8 mouse cellular contexts compared by ENCODE assay signal in the genomic region with DNA sequence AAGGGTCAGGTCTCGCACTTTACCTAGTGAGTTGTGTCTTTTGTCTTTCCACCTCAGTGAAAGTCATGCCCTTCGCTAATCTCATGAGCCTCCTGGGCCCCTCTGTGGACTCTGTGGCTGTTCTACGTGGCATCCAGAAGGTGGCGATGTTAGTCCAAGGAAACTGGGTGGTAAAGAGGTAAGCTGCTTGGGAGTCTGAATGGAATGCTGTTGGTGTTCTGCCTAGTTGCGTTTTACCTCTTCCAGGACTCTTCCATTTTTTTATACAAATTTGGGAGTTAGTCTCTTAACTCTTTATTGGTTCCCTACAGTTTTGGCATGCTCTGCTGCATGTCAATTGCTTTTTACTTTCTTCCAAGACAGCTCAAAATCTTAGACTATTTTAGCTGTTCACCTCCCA. TPM values are rescaled to one million over a fixed set of nuclear protein-coding genes. Genes with fewer than 3 reads are reported as not detected.
DNase-seq lines count a peak whose midpoint lies in the region; ATAC-seq and TF ChIP-seq lines count a peak whose summit lies in the region.

No protein-coding gene starts in this region.

- peak; percentile 70 to 78 for DNase-seq in heart, adult 18-20 months
- DNase-seq in CD8-positive naive resting alpha-beta T cell, adult 2 months (ENCODE audit: low read depth in 2 of 2, low spot score in 2 of 2): peak; percentile 47 to 52
- DNase-seq in gastrocnemius, postnatal 14 days: peak; percentile 26
- peak; percentile 68 to 75 for DNase-seq in kidney, postnatal 36 days
- peak; percentile 20 to 70 for DNase-seq in lung, postnatal 4 days
- DNase-seq in telencephalon, adult 2 months (ENCODE audit: low read depth, low spot score): peak; percentile 60

- H3K4me3 ChIP-seq in heart, embryonic 11.5 days (ENCODE audit: low read depth, low read length): no peak overlapping the region
- no peak overlapping the region for H3K4me3 ChIP-seq in bone marrow macrophage, adult 2 months (ENCODE audit: insufficient read depth, low read length)

- H3K4me1 ChIP-seq in heart, embryonic 11.5 days (ENCODE audit: control insufficient read depth, insufficient read depth, low read length): no peaks in the 10 kb centered on the region
- no peaks in the 10 kb centered on the region for H3K4me1 ChIP-seq in bone marrow macrophage, adult 2 months (ENCODE audit: control insufficient read depth, insufficient read depth, low read length)

- H3K27me3 ChIP-seq in heart, embryonic 11.5 days (ENCODE audit: control insufficient read depth, insufficient read depth, low read length): no peaks in the 10 kb centered on the region

- peaks cover 20% of the 10 kb centered on the region for H3K36me3 ChIP-seq in heart, embryonic 11.5 days (ENCODE audit: control insufficient read depth, insufficient read depth, low read length)

- TF ChIP-seq POLR2A in bone marrow macrophage, adult 2 months (IDR thresholded peaks at IDR 0.05; ENCODE audit: borderline replicate concordance, low read depth, low read length): no peak

- no peaks in the 10 kb centered on the region for H3K9me3 ChIP-seq in heart, embryonic 11.5 days (replicated peaks; ENCODE audit: control insufficient read depth, low read length)

- WGBS in heart, embryonic 11.5 days (ENCODE audit: insufficient replicate concordance): 47% methylated on average over 5 of the region's 5 CpGs

- TF ChIP-seq CTCF in bone marrow macrophage, adult 2 months (IDR thresholded peaks at IDR 0.05; ENCODE audit: low read depth, low read length): peak; percentile 68

- ATAC-seq in heart, embryonic 11.5 days (replicated peaks; ENCODE audit: insufficient number of reproducible peaks, low FRiP score, low TSS enrichment): no peak

- H3K9ac ChIP-seq in heart, embryonic 11.5 days (ENCODE audit: low read depth, low read length): no peak overlapping the region

- H3K4me2 ChIP-seq in heart, embryonic 11.5 days: no peak overlapping the region

- H3K27ac ChIP-seq in heart, embryonic 11.5 days (ENCODE audit: low read depth, low read length): no peak overlapping the region
- H3K27ac ChIP-seq in bone marrow macrophage, adult 2 months (ENCODE audit: insufficient read depth, low read depth, low read length): no peak overlapping the region

- intact Hi-C loops in gastrocnemius, postnatal 14 days (cut with DNase I; ENCODE audit: low total_unique reads): loop anchor here (2.0 to 5.0 kb wide), 2 partner anchors 128 to 186 kb away; no protein-coding TSS in a partner anchor

RNA-seq across cellular contexts. Expression of gene Polr3e, which starts 17.2 kb away (rescaled TPM):
- 1 to 10 TPM; 8.8 to 9.2 TPM for total RNA-seq in heart, adult 18-20 months (2021)
- polyA plus RNA-seq in heart, embryonic 11.5 days (2014; fragmentation: Nextera tagmentation; extraction: Ambion mirVana): 15.0 and 15.6 TPM in 2 replicates
- polyA plus RNA-seq in bone marrow macrophage, adult 2 months (2012; ENCODE audit: insufficient read depth, insufficient read length, missing spikeins): 9.2 and 9.3 TPM in 2 replicates
- 10 to 100 TPM; 12.3 TPM for total RNA-seq in gastrocnemius, postnatal 14 days (2021)

RNA-seq across cellular contexts. Expression of gene Cdr2, which starts 47.4 kb away (rescaled TPM):
- 10 to 100 TPM; 10.9 to 12.9 TPM for total RNA-seq in heart, adult 18-20 months (2021)
- polyA plus RNA-seq in heart, embryonic 11.5 days (2014; fragmentation: Nextera tagmentation; extraction: Ambion mirVana): 14.8 and 15.6 TPM in 2 replicates
- polyA plus RNA-seq in bone marrow macrophage, adult 2 months (2012; ENCODE audit: insufficient read depth, insufficient read length, missing spikeins): 4.9 and 6.1 TPM in 2 replicates
- total RNA-seq in gastrocnemius, postnatal 14 days (2021): 1 to 10 TPM; 4.1 to 6.2 TPM

RNA-seq across cellular contexts. Expression of gene Mfsd13b, which starts 47.6 kb away (rescaled TPM):
- total RNA-seq in heart, adult 18-20 months (2021): not detected
- polyA plus RNA-seq in heart, embryonic 11.5 days (2014; fragmentation: Nextera tagmentation; extraction: Ambion mirVana): 0.19 and 0.59 TPM in 2 replicates
- polyA plus RNA-seq in bone marrow macrophage, adult 2 months (2012; ENCODE audit: insufficient read depth, insufficient read length, missing spikeins): 3.3 TPM in 1 of 2 replicates, not detected in the other
- not detected for total RNA-seq in gastrocnemius, postnatal 14 days (2021)
